In genomic region chr3:87768431-87768830, GRCm38 (mm10) we compare ENCODE assay signal across 7 mouse cellular contexts. TPM values are rescaled to one million over a fixed set of nuclear protein-coding genes. Genes with fewer than 3 reads are reported as not detected.
DNase-seq lines count a peak whose midpoint lies in the region; ATAC-seq and TF ChIP-seq lines count a peak whose summit lies in the region.

No protein-coding gene starts in this region.

- no peak for TF ChIP-seq CTCF in spleen, adult 2 months (IDR thresholded peaks at IDR 0.05; ENCODE audit: extremely low read depth, insufficient read depth, insufficient read length, insufficient replicate concordance)

- no peaks in the 10 kb centered on the region for H3K36me3 ChIP-seq in spleen, adult 2 months (ENCODE audit: control insufficient read depth, insufficient read depth, low read length)
- no peaks in the 10 kb centered on the region for H3K36me3 ChIP-seq in forebrain, embryonic 13.5 days (ENCODE audit: poor library complexity, severe bottlenecking)
- H3K36me3 ChIP-seq in liver, embryonic 11.5 days (ENCODE audit: control insufficient read depth, insufficient read depth, low read length) = no peaks in the 10 kb centered on the region

- peak overlapping the region; percentile 53 for H3K4me2 ChIP-seq in forebrain, embryonic 13.5 days
- H3K4me2 ChIP-seq in liver, embryonic 11.5 days = peak overlapping the region; percentile 67

- TF ChIP-seq POLR2A in spleen, adult 2 months (IDR thresholded peaks at IDR 0.05; ENCODE audit: low read depth, low read length) = no peak

- H3K9ac ChIP-seq in forebrain, embryonic 13.5 days = 0 out of 2 replicates have a peak overlapping the region, but pooled peaks have one; percentile 50
- peak overlapping the region; percentile 50; the same call in 1 of the 2 replicates for H3K9ac ChIP-seq in liver, embryonic 11.5 days (ENCODE audit: low read depth, low read length)

- ATAC-seq in forebrain, embryonic 13.5 days = no peak
- no peak for ATAC-seq in liver, embryonic 11.5 days (replicated peaks; ENCODE audit: low FRiP score)

- peaks cover 23% of the 10 kb centered on the region; the same call in 1 of the 2 replicates for H3K4me1 ChIP-seq in spleen, adult 2 months (ENCODE audit: control insufficient read depth, insufficient read depth, insufficient read length)
- H3K4me1 ChIP-seq in forebrain, embryonic 13.5 days = peaks cover 21% of the 10 kb centered on the region
- H3K4me1 ChIP-seq in liver, embryonic 11.5 days (replicated peaks; ENCODE audit: control insufficient read depth, insufficient read depth, low read length) = peaks cover 32% of the 10 kb centered on the region

- DNase-seq in spleen, adult 2 months (ENCODE audit: low read depth in 1 of 2, low spot score in 2 of 2) = no peak
- DNase-seq in spleen, postnatal 10 days (ENCODE audit: low spot score in 2 of 2) = no peak
- DNase-seq in liver, embryonic 11.5 days (ENCODE audit: low spot score) = no peak
- no peak for DNase-seq in ovary, adult 18-20 months (ENCODE audit: low spot score)
- DNase-seq in cerebellum, adult 11 months = no peak
- DNase-seq in embryo, embryonic 10 days (ENCODE audit: low spot score) = no peak

- no peaks in the 10 kb centered on the region for H3K27me3 ChIP-seq in spleen, adult 2 months (ENCODE audit: control insufficient read depth, insufficient read depth, low read length)
- peaks cover 78% of the 10 kb centered on the region for H3K27me3 ChIP-seq in forebrain, embryonic 13.5 days
- no peaks in the 10 kb centered on the region; the same call in none of the 2 replicates for H3K27me3 ChIP-seq in liver, embryonic 11.5 days (replicated peaks; ENCODE audit: control insufficient read depth, insufficient read depth, low read length)

- peak overlapping the region; percentile 80 for H3K27ac ChIP-seq in spleen, adult 2 months (ENCODE audit: insufficient read depth, low read length)
- no peak overlapping the region for H3K27ac ChIP-seq in forebrain, embryonic 13.5 days
- peak overlapping the region; percentile 67; the same call in 1 of the 2 replicates for H3K27ac ChIP-seq in liver, embryonic 11.5 days (ENCODE audit: low read depth, low read length)

- H3K4me3 ChIP-seq in spleen, adult 2 months (ENCODE audit: extremely low read depth, insufficient read depth, insufficient read length) = peak overlapping the region; percentile 70
- H3K4me3 ChIP-seq in forebrain, embryonic 13.5 days = peak overlapping the region; percentile 34
- H3K4me3 ChIP-seq in liver, embryonic 11.5 days (ENCODE audit: low read depth, low read length) = peak overlapping the region; percentile 51

- 25% methylated on average over 6 of the region's 6 CpGs for WGBS in spleen, adult 2 months
- 64% methylated on average over 6 of the region's 6 CpGs for WGBS in forebrain, embryonic 13.5 days
- WGBS in liver, embryonic 11.5 days = 35% methylated on average over 6 of the region's 6 CpGs

- no peaks in the 10 kb centered on the region for H3K9me3 ChIP-seq in forebrain, embryonic 13.5 days (replicated peaks)
- H3K9me3 ChIP-seq in liver, embryonic 11.5 days (ENCODE audit: control insufficient read depth, low read length) = no peaks in the 10 kb centered on the region

RNA-seq across cellular contexts. Expression of gene Lrrc71, which starts 20.0 kb away (rescaled TPM):
- polyA plus RNA-seq in spleen, adult 2 months (2012; rRNA removed) = 0.09 and 0.25 TPM in 2 replicates
- polyA plus RNA-seq in forebrain, embryonic 13.5 days (2015; fragmentation: Nextera tagmentation; extraction: Ambion mirVana) = 0.35 and 0.58 TPM in 2 replicates
- polyA plus RNA-seq in liver, embryonic 11.5 days (2014; fragmentation: Nextera tagmentation; extraction: Ambion mirVana) = 0.23 TPM in 1 of 2 replicates, not detected in the other

RNA-seq across cellular contexts. Expression of gene Ntrk1, which starts 26.5 kb away (rescaled TPM):
- 0.09 and 0.14 TPM in 2 replicates for polyA plus RNA-seq in spleen, adult 2 months (2012; rRNA removed)
- 0.53 and 0.88 TPM in 2 replicates for polyA plus RNA-seq in forebrain, embryonic 13.5 days (2015; fragmentation: Nextera tagmentation; extraction: Ambion mirVana)
- 0.62 and 1.1 TPM in 2 replicates for polyA plus RNA-seq in liver, embryonic 11.5 days (2014; fragmentation: Nextera tagmentation; extraction: Ambion mirVana)

RNA-seq across cellular contexts. Expression of gene Insrr, which starts 28.3 kb away (rescaled TPM):
- polyA plus RNA-seq in spleen, adult 2 months (2012; rRNA removed) = 0.25 and 0.42 TPM in 2 replicates
- polyA plus RNA-seq in forebrain, embryonic 13.5 days (2015; fragmentation: Nextera tagmentation; extraction: Ambion mirVana) = 0.33 and 0.43 TPM in 2 replicates
- 0.05 and 0.06 TPM in 2 replicates for polyA plus RNA-seq in liver, embryonic 11.5 days (2014; fragmentation: Nextera tagmentation; extraction: Ambion mirVana)

RNA-seq across cellular contexts. Expression of gene Pear1, which starts 55.7 kb away (rescaled TPM):
- polyA plus RNA-seq in spleen, adult 2 months (2012; rRNA removed) = 63.8 and 65.8 TPM in 2 replicates
- polyA plus RNA-seq in forebrain, embryonic 13.5 days (2015; fragmentation: Nextera tagmentation; extraction: Ambion mirVana) = 4.7 and 4.8 TPM in 2 replicates
- 15.5 and 18.4 TPM in 2 replicates for polyA plus RNA-seq in liver, embryonic 11.5 days (2014; fragmentation: Nextera tagmentation; extraction: Ambion mirVana)
